Mouse (Mus musculus) B cell, adult 67 days (primary cell): Measurements from ENCODE around the gene Gm21477. TPM values are rescaled to one million over a fixed set of nuclear protein-coding genes. Genes with fewer than 3 reads are reported as not detected.

Experiments used
- total RNA-seq, 2 experiments: library from RNA; stranded (reverse); gene quantifications; 4 replicates each; pipeline ENCODE4 v1.2.4; 2023

The Gm21477 gene
- total RNA-seq: not detected

GRCm38 (mm10) chrY:87116521-87116920, at the start of gene Gm21477:
Gm21477 (plus strand) TSS chrY:87116821.

